Mouse (Mus musculus) skeletal muscle tissue, adult 2 months (tissue): ENCODE data around the gene Vipr2.

ENCODE experiments used
- DNase-seq: peaks from one replicate; pipeline ENCODE4 v3.0.0-alpha.2; 2012; ENCODE audit warnings: low read depth, low spot score

Gene Vipr2

DNA sequence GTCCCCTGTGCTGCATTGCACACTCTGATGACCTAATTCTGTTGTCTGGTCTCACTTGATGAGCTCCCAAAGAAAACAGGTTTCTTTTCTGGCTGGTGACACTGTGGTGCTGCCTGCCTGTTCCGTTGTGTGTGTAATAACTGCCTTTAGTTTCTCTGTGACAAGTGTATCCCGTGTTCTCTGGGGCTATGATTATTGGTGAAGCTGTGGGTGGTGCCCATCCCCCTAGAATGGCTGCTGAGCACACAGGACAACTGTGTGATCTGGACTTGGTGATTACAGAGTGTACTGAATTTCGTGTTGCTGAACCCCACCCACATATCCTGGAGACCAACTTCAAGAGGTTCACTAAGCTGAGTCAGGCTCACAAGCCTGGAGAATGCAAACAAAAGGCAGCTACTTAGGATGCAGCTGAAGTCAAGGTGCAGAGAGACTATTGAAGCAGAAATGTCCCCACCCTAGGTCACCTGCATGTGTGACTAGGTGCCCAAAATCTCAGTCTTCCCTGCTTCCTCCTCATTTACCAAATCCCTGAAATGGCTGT is 18.9 kb downstream of the Vipr2 start:
- no peak for DNase-seq

DNA sequence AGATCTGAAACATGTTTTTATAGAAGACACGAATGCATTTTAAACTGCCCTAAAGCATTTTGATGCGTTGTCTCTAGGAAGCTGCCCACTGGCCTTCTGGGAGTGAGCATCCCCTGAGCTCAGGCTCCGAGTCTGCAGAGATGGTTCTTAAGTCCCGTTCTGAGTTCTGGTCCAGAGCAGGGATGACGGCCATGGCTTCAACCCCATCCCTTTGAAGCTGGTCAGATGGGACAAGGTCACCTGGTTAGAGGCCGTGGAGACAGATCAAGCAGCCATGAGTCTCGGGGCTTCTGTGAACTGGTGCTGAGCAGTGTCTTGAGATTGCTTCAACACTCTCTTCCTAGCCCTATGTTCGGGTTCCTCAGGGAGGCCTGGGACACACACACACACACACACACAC is 19.6 kb downstream of the Vipr2 start:
- DNase-seq, result no peak

DNA sequence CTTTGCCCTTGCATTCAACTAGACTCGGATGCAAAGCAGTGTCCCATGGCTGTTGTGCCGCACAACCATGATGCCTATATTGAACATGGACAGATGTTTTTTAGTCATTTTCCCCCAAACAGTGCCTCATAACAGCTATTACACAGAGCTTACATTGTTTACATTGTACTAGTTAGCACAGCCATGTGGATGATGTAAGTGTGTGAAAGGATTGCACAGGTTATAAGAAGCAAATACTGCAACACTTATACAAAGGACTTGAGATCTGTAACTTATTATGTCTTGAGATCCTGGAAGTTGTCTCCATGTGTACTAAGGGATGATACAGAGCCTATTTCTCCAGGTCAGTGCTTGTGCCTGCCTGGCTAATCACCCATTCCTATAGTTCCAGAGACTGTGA is 24.4 kb downstream of the Vipr2 start:
- no peak for DNase-seq

DNA sequence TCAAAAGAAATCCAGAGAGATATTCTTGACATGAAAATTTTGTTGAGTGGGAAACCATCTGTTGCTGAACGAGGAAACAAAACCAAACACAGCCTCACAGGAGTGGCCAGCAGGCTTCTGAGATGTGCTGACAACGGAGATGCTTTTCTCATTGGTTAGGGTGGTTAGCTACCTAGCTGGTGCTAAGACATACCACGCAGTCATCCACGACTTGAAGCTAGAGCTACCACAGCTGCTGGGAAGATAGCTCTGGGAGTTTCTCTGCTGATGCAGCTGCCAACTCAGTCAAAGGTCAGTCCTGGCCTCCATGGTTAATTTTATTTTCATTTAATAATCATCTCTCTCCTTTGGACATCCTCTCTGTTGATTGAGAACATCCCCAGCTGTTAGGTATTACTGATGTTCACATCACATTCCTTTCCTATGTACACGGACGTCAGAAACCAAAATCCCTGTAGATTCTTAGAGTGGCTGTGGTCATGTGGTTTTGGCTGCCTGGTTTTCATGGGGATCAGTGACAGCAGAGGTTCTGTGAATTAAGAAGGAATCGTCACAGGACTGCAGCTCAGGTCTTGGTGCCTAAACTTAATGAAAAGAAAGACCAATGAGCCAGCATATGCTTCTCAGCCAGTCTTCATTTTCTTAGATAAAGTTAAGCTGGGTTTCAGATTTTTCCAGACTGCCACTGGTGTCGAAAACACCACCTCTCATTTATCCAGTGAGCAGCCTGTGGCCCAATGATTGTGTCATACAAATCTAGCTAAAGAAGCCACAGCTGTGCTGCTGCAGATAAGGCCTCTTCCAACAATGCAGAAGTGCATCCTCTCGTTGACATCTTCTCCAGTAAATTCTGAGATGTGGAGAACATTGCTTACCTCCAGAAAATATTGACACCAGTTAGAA is 32.2 kb downstream of the Vipr2 start:
- DNase-seq, result no peak

DNA sequence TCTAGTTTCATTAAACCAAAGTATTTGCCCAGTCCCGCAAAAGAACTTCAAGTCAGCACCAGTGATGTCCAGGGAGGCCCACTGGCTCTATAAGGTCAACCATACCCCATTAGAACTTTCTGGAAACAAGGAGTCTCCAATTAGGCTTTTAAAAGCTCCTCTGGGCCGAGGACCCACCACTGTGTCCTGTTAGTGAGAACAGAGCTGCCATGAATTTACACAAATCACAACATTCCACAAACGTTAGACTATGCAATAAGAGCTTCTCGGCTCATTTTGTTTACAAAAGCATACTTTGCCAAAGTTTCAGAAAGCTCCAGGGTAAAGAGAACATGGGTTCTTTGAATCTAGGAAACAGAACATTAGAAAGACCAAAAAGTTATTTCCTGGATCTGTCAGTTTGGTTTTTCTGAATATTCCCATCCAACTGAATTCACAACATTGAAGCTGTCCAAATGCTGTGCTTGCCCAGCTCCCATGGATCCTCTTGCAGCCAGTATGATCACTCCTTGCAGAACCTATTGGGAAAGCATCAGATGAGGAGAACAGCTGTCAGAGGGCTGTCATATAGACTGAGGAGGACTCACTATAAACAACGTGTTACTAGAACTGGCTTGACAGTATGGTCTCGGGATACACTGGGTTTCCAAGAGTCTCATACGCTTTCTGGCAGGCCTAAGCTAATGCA is 33.6 kb downstream of the Vipr2 start:
- no peak for DNase-seq

DNA sequence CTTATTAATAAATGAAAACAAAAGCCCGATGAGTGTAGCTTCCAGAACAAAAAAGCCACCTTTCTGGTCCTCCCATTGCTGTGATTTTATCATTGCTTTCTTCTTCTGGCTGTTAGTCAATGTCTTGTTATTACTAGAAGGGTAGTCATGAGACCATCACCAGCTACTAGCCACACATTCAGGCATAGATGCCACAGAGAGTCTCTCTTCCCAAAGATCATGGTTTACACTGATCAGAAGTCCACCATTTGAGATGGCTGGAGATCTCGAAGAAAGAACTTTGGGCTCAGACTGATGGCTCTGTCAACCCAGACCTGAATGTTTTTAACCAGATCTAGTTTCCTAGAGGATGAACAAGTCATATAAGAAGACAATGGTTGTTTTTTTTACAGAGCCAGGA is 38.3 kb downstream of the Vipr2 start:
- DNase-seq, result no peak

DNA sequence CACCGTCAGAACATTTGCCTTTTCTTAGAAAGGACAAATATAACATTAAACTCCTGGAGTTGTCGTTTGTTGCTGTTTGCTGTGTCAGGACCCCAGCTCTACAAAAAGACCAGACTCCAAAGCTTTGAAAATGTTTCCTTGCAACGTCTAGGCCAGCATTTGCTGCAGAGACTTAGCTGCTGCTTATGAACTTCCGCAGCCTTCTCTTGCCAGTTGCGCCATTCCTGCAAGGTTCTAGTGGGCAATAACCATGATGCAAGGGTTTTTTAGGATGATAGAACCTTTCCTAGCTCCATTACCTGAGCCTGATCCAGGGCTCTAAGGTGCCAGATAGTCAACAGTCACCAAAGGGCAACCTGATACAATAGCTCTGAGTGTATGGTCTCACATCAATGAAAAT is 38.9 kb downstream of the Vipr2 start:
- DNase-seq, result no peak

DNA sequence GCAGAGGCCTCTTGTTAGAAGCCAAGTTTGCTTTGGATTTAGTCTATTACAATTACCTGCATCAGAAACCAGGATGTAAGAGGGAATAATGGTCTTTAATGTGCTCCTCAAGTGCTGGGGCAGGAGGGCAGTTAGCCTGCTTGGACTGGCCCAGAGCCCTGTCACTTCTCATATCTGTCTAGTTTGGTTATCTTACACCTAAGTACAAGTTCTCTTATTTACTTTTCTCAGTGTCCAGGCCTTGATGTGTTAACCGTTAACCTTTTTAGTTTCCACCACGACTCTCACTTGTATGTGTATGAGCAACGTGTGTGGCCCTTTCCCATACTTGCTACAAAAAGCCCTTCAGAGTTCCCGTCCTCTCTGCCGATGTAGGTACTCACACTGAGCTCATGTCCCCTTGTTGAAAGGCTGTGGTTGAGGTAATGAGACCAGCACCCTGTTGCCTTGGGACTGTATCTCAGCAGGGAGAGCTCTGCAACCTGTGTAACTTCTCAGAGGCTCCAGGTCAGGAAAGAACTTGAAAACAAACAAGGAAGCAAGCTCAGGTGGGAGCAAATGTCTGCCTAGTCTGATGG is 39.9 kb downstream of the Vipr2 start:
- no peak for DNase-seq

DNA sequence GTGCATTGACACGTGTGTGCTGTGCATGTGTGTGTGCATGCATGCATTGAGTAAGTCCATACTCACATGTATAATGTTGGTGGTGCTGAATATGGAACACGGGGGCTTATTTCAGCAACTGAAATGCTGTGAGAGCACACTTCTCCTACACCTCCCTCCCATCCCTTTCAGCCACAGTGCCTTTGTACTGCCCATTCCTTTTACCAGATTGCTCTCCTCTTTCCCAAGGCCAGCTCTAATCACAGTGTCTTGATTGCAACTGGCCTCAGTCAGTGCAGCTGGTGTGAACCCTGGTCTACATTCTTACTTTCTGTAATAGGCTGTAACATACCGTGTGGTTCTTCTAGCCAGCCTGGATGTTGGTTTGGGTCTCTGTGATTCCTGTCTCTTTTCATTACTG is 41.5 kb downstream of the Vipr2 start:
- no peak for DNase-seq

DNA sequence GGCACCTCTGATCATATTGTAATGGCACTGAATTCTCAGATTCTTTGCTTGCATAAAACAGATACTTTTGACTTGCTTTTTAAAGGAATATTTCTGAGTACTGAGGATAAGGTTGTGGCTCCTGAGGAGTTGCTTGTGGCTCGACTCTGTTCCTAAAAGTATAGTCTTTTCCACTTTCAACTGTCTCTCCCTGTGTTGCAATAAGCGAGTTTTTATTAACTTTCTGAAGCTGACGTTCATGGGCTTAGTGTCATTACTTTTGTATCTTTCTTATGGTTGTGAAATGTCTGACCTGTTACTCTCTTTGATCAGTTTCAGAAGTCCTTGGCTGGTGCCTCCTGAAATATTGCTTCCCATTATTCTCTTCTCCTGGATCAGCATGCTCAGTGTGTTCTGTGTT is 46.3 kb downstream of the Vipr2 start:
- DNase-seq, result no peak

DNA sequence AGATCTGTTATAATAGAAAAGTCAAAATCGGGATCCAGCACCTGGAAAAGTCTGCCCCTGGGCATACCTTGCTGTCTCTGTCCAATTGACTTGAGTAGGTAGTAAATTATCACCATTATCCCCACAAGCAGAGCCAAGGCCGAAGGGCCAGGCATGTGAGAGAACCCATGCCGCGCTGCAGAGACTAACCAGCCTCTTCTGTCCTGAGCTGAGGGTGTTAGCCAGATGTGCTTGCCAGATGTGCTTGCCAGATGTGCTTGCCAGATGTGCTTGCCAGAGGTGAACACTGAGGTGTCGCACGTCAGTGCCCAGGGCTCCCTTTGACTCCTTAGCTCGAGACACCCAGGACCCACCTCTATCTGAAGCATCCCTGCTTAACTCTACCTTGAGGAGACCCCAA is 53.4 kb downstream of the Vipr2 start:
- no peak for DNase-seq

DNA sequence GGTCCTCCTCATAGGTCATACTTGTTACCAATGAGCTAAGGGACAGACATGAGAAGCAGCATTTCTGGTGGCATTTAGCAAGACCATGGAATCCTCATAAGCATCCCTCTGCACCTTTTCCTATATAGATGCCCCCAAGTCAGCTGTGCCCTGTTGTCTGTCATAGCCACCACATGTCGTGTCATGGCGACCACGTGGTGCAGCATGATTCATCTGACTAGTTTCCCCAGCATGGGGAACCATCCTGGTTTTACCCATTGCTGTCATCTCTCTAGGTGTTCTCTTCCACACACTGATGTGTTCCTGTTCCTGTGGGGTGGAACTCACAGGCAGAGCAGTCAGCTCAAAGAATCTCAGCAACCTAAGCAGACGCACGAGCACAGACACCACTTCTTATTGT is 55.4 kb downstream of the Vipr2 start:
- no peak for DNase-seq

DNA sequence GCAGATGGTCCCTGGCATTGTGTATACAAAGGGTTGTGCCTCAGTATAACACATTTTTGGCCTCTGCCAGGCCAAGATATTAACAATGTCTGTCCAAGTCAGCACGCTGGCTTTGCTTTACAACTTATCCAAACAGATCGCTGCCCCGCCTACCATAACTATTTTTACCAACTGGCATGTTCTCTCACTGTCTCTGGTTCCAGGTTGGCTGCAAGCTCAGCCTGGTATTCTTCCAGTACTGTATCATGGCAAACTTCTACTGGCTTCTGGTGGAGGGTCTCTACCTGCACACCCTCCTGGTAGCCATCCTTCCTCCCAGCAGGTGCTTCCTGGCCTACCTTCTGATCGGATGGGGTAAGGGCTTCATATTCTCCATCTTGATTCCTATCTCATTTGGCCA is 58.4 kb downstream of the Vipr2 start:
- DNase-seq, result no peak

DNA sequence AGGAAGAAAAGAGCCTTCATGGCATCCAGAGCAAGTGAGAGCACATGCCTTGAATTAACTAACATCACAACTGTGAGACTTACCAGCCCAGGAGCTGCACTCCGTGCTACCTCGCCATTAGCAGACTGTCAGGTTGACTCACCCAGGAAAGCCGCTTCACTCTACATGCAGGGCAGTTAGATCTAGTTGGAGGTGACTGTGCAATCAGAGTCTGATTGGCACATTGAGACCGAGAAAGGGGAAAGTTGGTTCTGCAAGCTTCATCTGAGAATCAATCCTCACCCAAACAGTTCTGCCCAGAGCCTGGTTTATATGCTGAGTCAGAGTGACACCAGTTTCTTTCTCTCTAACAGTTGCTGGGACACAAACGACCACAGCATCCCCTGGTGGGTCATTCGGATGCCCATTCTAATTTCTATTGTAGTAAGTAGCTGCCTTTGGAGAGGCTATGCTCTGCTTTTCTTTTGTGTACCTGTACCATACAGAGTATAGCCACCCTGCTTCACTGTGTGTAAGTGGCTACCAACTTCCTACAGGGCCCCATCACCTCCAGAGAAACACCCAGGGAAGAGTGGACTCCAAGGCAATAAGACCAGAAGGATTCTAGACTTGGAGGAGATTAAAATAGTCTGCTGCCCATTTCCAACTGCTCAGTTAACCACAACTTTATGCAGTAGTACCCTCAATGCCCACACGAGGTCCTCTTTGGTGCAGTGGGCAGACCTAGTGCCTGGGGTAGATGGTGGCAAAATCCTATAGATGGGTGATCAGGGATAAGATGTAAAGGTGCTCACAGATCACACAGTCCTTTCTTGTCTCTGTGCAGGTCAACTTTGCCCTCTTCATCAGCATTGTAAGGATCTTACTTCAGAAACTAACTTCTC is 61.0 kb downstream of the Vipr2 start:
- no peak for DNase-seq

DNA sequence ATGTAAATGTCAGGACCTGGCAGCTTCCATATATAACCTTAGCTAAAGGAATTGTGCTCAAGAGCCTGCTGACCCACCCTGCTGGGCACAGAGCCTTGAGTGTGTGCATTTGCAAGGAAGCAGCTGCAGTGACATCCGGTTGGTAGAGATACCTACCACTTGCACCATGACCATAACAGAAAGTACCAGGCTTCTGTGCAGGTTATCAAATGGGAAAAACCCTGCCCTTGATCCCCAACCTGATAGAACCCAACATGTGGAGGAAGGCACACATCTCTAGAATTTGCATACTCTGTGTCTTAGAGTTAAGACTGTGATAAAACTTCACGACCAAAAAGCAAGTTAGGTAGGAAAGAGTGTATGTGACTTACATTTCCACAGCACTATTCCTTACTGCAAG is 63.1 kb downstream of the Vipr2 start:
- no peak for DNase-seq

DNA sequence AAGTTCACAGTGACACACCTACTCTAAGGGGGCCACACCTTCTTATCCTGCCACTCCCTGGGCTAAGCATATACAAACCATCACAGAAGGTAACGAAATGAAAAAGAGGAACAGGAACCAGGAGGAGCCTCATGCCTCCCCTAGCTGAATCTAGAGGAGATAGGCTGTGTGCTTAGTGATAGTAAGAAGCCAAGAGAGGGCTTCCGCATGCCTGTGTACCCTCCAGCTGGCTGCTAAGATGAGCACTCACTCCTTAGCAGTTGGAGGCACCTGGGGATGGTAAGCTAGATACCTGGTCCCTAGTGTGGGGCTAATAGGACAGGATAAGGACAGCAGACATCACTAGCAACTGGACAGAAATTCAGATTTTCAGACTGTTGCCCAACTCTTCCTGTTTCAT is 64.3 kb downstream of the Vipr2 start:
- no peak for DNase-seq

DNA sequence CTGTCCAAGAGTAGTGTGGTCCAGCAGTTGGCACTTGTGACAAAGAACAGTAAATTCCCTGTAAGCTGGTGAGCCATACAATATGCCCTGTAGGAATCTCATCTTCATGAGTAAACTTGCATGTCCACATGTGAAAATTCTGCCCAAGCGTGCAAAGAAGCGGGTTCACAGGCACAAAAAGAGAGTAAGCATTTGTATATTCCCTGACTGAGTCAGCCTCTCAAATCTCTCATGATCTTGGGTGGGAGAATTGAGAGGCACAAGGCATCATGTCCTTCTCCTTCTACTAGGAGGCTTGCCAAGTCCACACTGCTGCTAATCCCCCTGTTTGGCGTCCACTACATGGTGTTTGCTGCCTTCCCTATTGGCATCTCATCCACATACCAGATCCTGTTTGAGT is 64.9 kb downstream of the Vipr2 start:
- DNase-seq, result no peak

DNA sequence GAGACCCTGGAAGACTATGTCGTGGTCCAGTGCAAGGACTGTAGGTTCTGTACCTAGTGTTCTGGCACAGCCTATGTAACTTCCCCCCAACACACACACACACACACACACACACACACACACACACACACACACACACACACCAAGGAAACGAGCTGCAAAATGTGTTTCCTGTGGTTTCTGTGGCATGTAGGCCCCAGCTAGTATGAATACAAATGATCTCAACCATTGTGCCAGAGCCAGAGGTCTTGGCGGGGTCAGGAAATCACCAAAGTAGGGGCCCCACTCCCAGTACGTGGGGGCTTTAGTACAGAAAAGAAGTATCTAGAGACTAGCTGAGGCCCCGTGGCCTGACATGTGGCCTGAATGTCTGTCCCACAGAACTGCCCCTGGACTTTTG is 67.7 kb downstream of the Vipr2 start:
- DNase-seq, result no peak

DNA sequence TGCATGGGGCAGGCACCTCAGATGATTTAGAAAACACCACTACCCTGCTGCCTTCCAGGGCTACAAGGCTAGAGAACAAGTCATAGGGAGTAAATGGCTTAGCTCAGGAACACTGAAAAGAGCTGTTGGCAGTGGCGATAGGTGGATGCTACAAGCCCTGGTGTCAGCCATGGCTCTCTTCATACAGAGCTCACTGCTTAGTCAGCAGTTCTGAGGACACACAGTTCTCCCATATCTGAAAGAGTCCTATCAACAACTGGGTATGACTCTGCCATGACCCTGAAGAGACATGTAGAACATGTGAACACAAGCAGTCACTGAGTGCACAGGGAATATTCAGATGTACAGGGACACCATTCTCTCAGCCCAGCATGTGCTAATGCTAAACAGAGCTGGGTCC is 68.2 kb downstream of the Vipr2 start:
- DNase-seq, result no peak

DNA sequence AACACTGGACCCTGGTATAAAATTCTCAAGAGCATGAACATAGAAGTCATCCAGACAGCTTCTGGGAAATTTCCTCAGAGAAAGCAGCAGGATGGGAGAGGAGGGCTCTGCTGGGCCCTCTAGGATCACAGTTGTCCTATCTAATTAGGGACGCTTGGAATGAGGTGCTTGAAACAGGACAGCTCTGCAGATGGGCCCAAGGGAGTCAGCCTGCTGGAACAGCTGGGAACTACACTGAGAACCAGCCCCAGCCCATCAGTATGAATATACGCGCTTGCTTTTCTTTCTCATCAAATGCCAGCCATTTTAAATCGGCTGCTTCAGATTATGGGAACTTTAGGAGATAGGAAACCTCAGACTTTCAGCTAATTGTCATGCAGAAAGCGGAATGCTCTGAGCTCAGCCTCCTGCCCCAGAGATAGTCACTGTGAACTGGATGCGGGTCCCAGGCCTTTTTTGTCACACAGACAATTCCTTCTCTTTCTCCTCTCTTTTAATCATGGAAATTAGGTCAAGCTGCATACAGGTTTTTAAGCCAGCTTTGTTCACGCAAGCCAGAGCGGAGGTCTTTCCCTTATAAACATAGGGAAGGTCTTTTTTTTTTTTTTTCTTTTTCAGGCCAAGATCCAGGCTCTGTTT is 69.6 kb downstream of the Vipr2 start:
- DNase-seq, result no peak

DNA sequence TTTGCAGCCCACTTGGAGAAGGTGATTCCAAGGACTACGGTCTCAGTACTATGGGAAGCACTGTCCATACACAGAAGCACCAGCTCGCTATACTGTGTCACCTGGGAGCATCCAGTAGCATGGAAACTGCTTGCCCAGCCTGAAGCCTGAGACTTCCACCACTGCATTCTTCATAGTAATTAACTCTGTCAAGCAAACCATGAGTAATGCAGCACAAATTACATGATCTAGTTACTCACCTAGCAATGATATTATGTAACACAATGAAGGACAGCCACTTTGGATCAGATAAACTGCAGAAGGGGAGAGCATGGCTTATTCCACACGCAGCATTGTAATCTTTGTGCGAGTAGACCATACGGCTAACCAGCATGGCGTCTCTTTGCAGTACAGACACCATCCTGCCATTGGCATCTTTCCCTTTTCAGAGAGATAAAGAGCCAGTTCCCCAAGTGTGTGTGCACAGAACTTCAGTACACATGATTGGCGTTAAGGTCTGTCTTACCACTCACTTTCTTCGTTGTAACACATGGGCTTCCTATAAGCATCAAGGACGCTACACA is 75.4 kb downstream of the Vipr2 start:
- DNase-seq, result no peak
